Mouse (Mus musculus) left cerebral cortex, adult 2 months (tissue): ENCODE results near the gene Stx7. TPM values are rescaled to one million over a fixed set of nuclear protein-coding genes. Genes with fewer than 3 reads are reported as not detected.

Experiments
- DNase-seq, 2 experiments: peaks; one replicate each; pipeline ENCODE4 v3.0.0; 2021 to 2022; ENCODE audit warnings: low spot score in 2 of 2, mixed read lengths in 1 of 2; ENCODE audit errors: extremely low spot score in 1 of 2
- H3K27ac ChIP-seq: fragments of 200-600 bp; 2 replicates; pipeline ENCODE4 v1.8.1; 2022
- H3K4me3 ChIP-seq: fragments of 200-600 bp; 2 replicates; pipeline ENCODE4 v1.8.1; 2022
- CTCF ChIP-seq: fragments of 200-600 bp; IDR thresholded peaks from 2 replicates; pipeline ENCODE4 v1.8.1; 2022; ENCODE audit warnings: antibody characterized with exemption, mild to moderate bottlenecking, moderate library complexity
- intact Hi-C: fragments of 180-260 bp; cut with DNase I; formaldehyde crosslinking; loops from one replicate; pipeline ENCODE4 v1.15.1; 2025
- total RNA-seq, 2 experiments: library from RNA; stranded (reverse); gene quantifications; 2 replicates each; pipeline ENCODE4 v1.2.3; 2021

Stx7 gene
- total RNA-seq, 2 experiments from 2014 or later, result 136 to 144 TPM

- H3K4me3 ChIP-seq, result peak within 1 kb of the TSS; percentile 46
- intact Hi-C loops, result no loop called here
- TF ChIP-seq CTCF, result no peak; the same call in 1 of the 2 replicates
- DNase-seq, result peak in 1 of 2 experiments; percentile 17
- H3K27ac ChIP-seq, result no peak within 1 kb of the TSS
Measured at GRCm38 (mm10) chr10:24223449-24224143, 74.5 kb downstream of the Stx7 start, which contains the start of gene Moxd1. Gene Moxd1, plus strand, starts transcription at chr10:24223517.

GRCm38 (mm10) chr10:24224591-24224990 is 75.5 kb downstream of the Stx7 start:
- no peak overlapping the region for H3K4me3 ChIP-seq
- intact Hi-C loops, result no loop called here
- no peak overlapping the region for H3K27ac ChIP-seq
- no peak for DNase-seq
- no peak for TF ChIP-seq CTCF

GRCm38 (mm10) chr10:24228318-24229183 is 79.4 kb downstream of the Stx7 start:
- DNase-seq, result no peak
- Histone ChIP-seq H3K27ac (no peak overlapping the region), H3K4me3 (no peak overlapping the region)
- intact Hi-C loops, result no loop called here
- TF ChIP-seq CTCF, result no peak

GRCm38 (mm10) chr10:24232281-24232680 is 83.2 kb downstream of the Stx7 start:
- no peak overlapping the region for H3K27ac ChIP-seq
- H3K4me3 ChIP-seq, result no peak overlapping the region
- no peak for TF ChIP-seq CTCF
- intact Hi-C loops, result no loop called here
- no peak for DNase-seq

- TF ChIP-seq CTCF, result no peak
- peak; percentile 17 to 23 for DNase-seq
- H3K4me3 ChIP-seq, result peak overlapping the region; percentile 21
Measured at GRCm38 (mm10) chr10:24235426-24236283, 86.6 kb downstream of the Stx7 start.

More at GRCm38 (mm10) chr10:24235426-24236283, 86.6 kb downstream of the Stx7 start:
- intact Hi-C loops, result no loop called here
- no peak overlapping the region for H3K27ac ChIP-seq

Other genes starting within 250 kb of the Stx7 start
- gene Taar1, start 228.9 kb upstream of the Stx7 start, total RNA-seq, result not detected
- not detected for gene Taar2, start 210.7 kb upstream of the Stx7 start, total RNA-seq
- not detected for gene Taar3, start 199.7 kb upstream of the Stx7 start, total RNA-seq
- gene Taar4, start 188.8 kb upstream of the Stx7 start, total RNA-seq, result not detected
- not detected for gene Taar5, start 178.6 kb upstream of the Stx7 start, total RNA-seq
- not detected for gene Taar6, start 163.7 kb upstream of the Stx7 start, total RNA-seq
- gene Taar7a, start 155.8 kb upstream of the Stx7 start, total RNA-seq, result not detected
- not detected for gene Taar7b, start 149.4 kb upstream of the Stx7 start, total RNA-seq
- not detected for gene Taar7d, start 122.1 kb upstream of the Stx7 start, total RNA-seq
- not detected for gene Taar7e, start 111.7 kb upstream of the Stx7 start, total RNA-seq
- gene Taar7f, start 99.8 kb upstream of the Stx7 start, total RNA-seq, result not detected
- gene Taar8a, start 72.8 kb upstream of the Stx7 start, total RNA-seq, result not detected
- not detected for gene Taar8b, start 57.0 kb upstream of the Stx7 start, total RNA-seq
- not detected for gene Taar8c, start 47.4 kb upstream of the Stx7 start, total RNA-seq
- gene Taar9, start 39.8 kb upstream of the Stx7 start, total RNA-seq, result not detected
- gene Moxd1, start 74.2 kb downstream of the Stx7 start, total RNA-seq, result 1 to 10 TPM; 7.7 to 9.8 TPM